Comparison of ENCODE assay signal across 8 mouse cellular contexts in the genomic region with DNA sequence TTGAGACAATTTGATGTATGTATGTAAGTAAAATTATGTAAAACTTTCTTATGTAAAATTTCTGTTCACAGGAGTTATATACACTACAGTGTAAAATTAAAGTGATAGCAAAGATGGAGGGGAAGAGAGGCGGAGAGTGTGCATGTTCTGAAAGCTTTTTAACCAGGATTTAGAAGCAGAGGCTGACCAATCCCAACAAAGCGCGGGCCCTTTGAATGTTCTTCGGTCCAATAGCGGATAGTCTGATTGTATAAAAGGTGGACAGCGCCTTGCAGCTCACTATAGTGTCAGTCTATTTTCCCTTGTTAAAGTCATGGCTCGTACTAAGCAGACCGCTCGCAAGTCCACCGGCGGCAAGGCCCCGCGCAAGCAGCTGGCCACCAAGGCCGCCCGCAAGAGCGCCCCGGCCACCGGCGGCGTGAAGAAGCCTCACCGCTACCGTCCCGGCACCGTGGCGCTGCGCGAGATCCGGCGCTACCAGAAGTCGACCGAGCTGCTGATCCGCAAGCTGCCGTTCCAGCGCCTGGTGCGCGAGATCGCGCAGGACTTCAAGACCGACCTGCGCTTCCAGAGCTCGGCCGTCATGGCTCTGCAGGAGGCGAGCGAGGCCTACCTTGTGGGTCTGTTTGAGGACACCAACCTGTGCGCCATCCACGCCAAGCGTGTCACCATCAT. TPM values are rescaled to one million over a fixed set of nuclear protein-coding genes. Genes with fewer than 3 reads are reported as not detected.
DNase-seq lines count a peak whose midpoint lies in the region; ATAC-seq and TF ChIP-seq lines count a peak whose summit lies in the region.
"Not testable (repeated sequence)": the region's sequence is repeated elsewhere in the genome, so short reads cannot be mapped to it uniquely, and the experiment has no call there.

TSS of gene Hist1h3b (plus strand) at position 201 of the 675 bp plus-strand sequence.

- TF ChIP-seq CTCF in liver, embryonic 14.5 days (IDR thresholded peaks at IDR 0.05; ENCODE audit: low read depth), result not testable (repeated sequence)

- H3K9me3 ChIP-seq in forebrain, embryonic 10.5 days; heart, embryonic 16.5 days (replicated peaks; ENCODE audit: control insufficient read depth, low read length); liver, embryonic 14.5 days (ENCODE audit: control insufficient read depth, low read length); stomach, embryonic 16.5 days (replicated peaks; ENCODE audit: control insufficient read depth, low read length): not testable (repeated sequence)

- not testable (repeated sequence) for H3K36me3 ChIP-seq in forebrain, embryonic 10.5 days (replicated peaks); heart, embryonic 16.5 days (ENCODE audit: control insufficient read depth, insufficient read depth); liver, embryonic 14.5 days (replicated peaks; ENCODE audit: control insufficient read depth, insufficient read depth, low read depth); stomach, embryonic 16.5 days (ENCODE audit: control insufficient read depth, insufficient read depth, low read length)

- H3K4me3 ChIP-seq in forebrain, embryonic 10.5 days, result peak within 1 kb of the TSS; percentile 56
- peak within 1 kb of the TSS; percentile 53 for H3K4me3 ChIP-seq in heart, embryonic 16.5 days (ENCODE audit: low read length)
- H3K4me3 ChIP-seq in liver, embryonic 14.5 days (ENCODE audit: insufficient read depth in 1 of 2, low read depth in 2 of 2, low read length in 2 of 2), result peak within 1 kb of the TSS; percentile 61 to 64
- peak within 1 kb of the TSS; percentile 47 for H3K4me3 ChIP-seq in stomach, embryonic 16.5 days (replicated peaks; ENCODE audit: low read length)

- peak; percentile 82 for ATAC-seq in heart, embryonic 16.5 days (replicated peaks; ENCODE audit: extremely low read depth, insufficient read depth, low FRiP score)
- ATAC-seq in liver, embryonic 14.5 days (ENCODE audit: insufficient read depth), result peak; percentile 73
- ATAC-seq in stomach, embryonic 16.5 days (ENCODE audit: insufficient read depth, low FRiP score), result peak; percentile 88

- DNase-seq in CD4-positive, CD25-positive, alpha-beta regulatory T cell, adult 2 months (ENCODE audit: low read depth, low spot score), result peak; percentile 85
- DNase-seq in c-Kit-positive CD71-negative TER-119-negative erythroid progenitor cells, embryonic 14.5 days (ENCODE audit: low read depth), result peak; percentile 89
- DNase-seq in forebrain, embryonic 10.5 days (ENCODE audit: extremely low spot score, low spot score), result peak; percentile 89
- DNase-seq in kidney, postnatal 25 days, result peak; percentile 90 to 94
- peak; percentile 96 to 98 (median 96) for DNase-seq in liver, embryonic 14.5 days (ENCODE audit: low read depth in 3 of 3, low spot score in 3 of 3)
- DNase-seq in neural tube, embryonic 10.5 days (ENCODE audit: extremely low spot score, low spot score), result peak; percentile 87

- peak within 1 kb of the TSS; percentile 75 for H3K9ac ChIP-seq in heart, embryonic 16.5 days (ENCODE audit: low read length)
- peak within 1 kb of the TSS; percentile 96 for H3K9ac ChIP-seq in liver, embryonic 14.5 days (replicated peaks)
- peak within 1 kb of the TSS; percentile 71 for H3K9ac ChIP-seq in stomach, embryonic 16.5 days (ENCODE audit: low read length)

- peak within 1 kb of the TSS; percentile 76 for H3K4me2 ChIP-seq in heart, embryonic 16.5 days (ENCODE audit: low read depth, low read length)
- H3K4me2 ChIP-seq in liver, embryonic 14.5 days (ENCODE audit: low read depth), result peak within 1 kb of the TSS; percentile 78
- peak within 1 kb of the TSS; percentile 61 for H3K4me2 ChIP-seq in stomach, embryonic 16.5 days (ENCODE audit: low read depth, low read length)

- H3K27ac ChIP-seq in forebrain, embryonic 10.5 days, result peak within 1 kb of the TSS; percentile 98
- H3K27ac ChIP-seq in heart, embryonic 16.5 days (ENCODE audit: low read length), result peak within 1 kb of the TSS; percentile 94
- H3K27ac ChIP-seq in liver, embryonic 14.5 days, result peak within 1 kb of the TSS; percentile 99
- H3K27ac ChIP-seq in stomach, embryonic 16.5 days (ENCODE audit: low read length), result peak within 1 kb of the TSS; percentile 96

- not testable (repeated sequence) for H3K27me3 ChIP-seq in forebrain, embryonic 10.5 days (ENCODE audit: poor library complexity, severe bottlenecking); heart, embryonic 16.5 days (ENCODE audit: control insufficient read depth, insufficient read depth, low read length); liver, embryonic 14.5 days (ENCODE audit: control insufficient read depth, insufficient read depth, low read length); stomach, embryonic 16.5 days (ENCODE audit: control insufficient read depth, insufficient read depth, low read length)

- peaks cover 39% of the 10 kb centered on the region for H3K4me1 ChIP-seq in forebrain, embryonic 10.5 days
- peaks cover 12% of the 10 kb centered on the region for H3K4me1 ChIP-seq in heart, embryonic 16.5 days (ENCODE audit: control insufficient read depth, insufficient read depth, low read length)
- peaks cover 29 to 30% of the 10 kb centered on the region in 2 experiments for H3K4me1 ChIP-seq in liver, embryonic 14.5 days (replicated peaks; ENCODE audit: control insufficient read depth in 2 of 2, insufficient read depth in 2 of 2, low read length in 1 of 2)
- peaks cover 10% of the 10 kb centered on the region for H3K4me1 ChIP-seq in stomach, embryonic 16.5 days (ENCODE audit: control insufficient read depth, insufficient read depth, low read length)

- under 1% methylated on average over 23 of the region's 47 CpGs for WGBS in forebrain, embryonic 10.5 days
- WGBS in heart, embryonic 16.5 days, result 1% methylated on average over 17 of the region's 47 CpGs
- 1% methylated on average over 18 of the region's 47 CpGs for WGBS in liver, embryonic 14.5 days (ENCODE audit: insufficient replicate concordance)
- under 1% methylated on average over 16 of the region's 47 CpGs for WGBS in stomach, embryonic 16.5 days

- peak; percentile 41 for TF ChIP-seq EP300 in liver, embryonic 14.5 days (IDR thresholded peaks at IDR 0.05; ENCODE audit: low read depth)

RNA-seq across cellular contexts. Expression of gene Hist1h3b, which starts in this region (rescaled TPM):
- polyA plus RNA-seq in forebrain, embryonic 10.5 days (2016; fragmentation: Nextera tagmentation; extraction: Ambion mirVana), result 9.1 and 9.5 TPM in 2 replicates
- 3.2 and 5.0 TPM in 2 replicates for polyA plus RNA-seq in heart, embryonic 16.5 days (2015; fragmentation: Nextera tagmentation; extraction: Ambion mirVana)
- polyA plus RNA-seq in liver, embryonic 14.5 days (2012; rRNA removed), result 40.0 and 45.7 TPM in 2 replicates
- 8.9 and 11.4 TPM in 2 replicates for polyA plus RNA-seq in liver, embryonic 14.5 days (2014; fragmentation: Nextera tagmentation; extraction: Ambion mirVana)
- 7.0 and 7.5 TPM in 2 replicates for polyA plus RNA-seq in stomach, embryonic 16.5 days (2015; fragmentation: Nextera tagmentation; extraction: Ambion mirVana)

Comparison
In these comparisons a context has a peak if more than half of its experiments do, and no peak if none do; other contexts are left out.
1. Peak in every context shown above with its lines: DNase-seq, ATAC-seq, H3K4me3 ChIP-seq and H3K27ac ChIP-seq.